Mouse (Mus musculus) cerebral cortex, adult 2 months (tissue): ENCODE measurements around the gene Pik3ca.

ENCODE experiments used
- WGBS: fragments of 180-500 bp; shearing (Covaris S2); methylation state at CpG from one replicate; pipeline ENCODE4 v1.1.7; 2018; 5-methylcytosine and 5-hydroxymethylcytosine counted together

Gene Pik3ca

DNA sequence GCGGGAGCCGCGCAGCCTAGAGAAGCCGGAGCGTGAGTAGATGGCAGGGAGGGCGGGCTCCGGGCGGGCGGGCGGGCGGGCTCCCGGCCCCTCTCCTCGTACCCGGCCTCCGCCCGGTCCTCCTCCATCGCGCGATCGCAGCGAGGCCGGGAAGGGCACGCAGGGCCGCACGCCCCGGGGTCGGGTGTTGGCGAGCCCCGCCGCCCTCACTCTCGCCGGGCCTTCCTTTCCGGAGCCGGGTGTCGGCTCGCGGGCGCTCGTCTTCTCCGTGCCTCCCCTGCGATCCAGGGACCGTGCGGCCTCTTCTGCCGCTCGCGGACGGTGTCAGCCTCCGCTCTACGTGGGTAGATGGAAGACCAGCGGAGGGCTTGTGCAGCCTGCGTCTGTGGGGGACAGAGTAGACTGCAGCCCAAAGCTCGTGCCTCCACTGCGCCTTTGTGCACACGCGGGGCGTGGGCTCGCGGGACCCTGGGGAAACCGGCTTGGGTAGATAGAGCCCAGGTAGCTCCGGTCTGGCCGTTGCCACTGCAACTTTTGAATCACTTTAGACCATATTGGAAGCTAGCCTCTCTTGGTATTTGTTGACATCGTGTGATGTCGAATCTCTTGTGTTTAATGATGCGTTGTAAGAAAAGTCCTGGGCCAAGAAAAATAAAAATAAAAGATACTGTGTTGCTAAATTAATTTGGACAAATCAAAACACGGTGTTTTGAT lies at the start of gene Pik3ca:
TSS of gene Pik3ca (plus strand) at position 211 of the 714 bp plus-strand sequence.
- 1% methylated on average over 60 of the region's 65 CpGs for WGBS

DNA sequence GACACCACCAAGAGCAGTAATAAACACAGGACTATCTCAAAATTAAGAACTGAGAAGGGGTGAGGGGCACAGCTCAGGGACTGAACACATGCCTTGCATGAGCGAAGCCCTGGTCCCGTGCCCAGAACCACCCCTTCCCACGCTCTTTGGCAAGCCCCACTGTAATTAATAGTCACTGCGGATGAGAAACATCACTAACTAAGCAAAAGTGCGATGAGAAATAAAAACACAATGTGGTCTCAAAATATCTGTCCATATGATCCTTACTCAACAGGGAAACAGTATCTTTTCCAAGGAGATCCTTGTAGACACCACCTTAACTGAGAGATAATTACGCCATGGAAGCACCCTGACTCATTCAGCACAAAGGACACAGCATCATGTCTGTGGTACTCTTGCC lies 49.6 kb upstream of the Pik3ca start:
- 21% methylated on average over 6 of the region's 6 CpGs for WGBS

DNA sequence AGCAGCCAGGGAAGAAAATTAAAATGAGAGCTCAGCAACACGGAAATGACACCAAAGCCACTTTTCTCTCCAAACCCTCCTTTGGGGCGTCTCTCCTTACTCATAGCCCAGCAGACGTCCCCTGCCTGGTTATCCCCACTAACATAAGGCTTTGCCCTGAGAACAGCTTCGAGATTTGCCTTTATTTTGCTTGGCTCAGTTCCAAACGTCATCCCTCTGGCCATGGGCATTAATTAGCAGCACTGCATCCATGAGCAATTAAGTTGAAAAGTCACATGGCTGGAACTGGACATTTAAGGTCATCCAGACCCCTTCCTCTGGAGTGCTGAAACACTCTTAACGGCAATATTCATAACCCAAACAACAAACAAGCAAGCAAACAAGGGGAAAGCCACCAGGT lies 36.2 kb upstream of the Pik3ca start:
- WGBS = 47% methylated on average over 6 of the region's 6 CpGs

DNA sequence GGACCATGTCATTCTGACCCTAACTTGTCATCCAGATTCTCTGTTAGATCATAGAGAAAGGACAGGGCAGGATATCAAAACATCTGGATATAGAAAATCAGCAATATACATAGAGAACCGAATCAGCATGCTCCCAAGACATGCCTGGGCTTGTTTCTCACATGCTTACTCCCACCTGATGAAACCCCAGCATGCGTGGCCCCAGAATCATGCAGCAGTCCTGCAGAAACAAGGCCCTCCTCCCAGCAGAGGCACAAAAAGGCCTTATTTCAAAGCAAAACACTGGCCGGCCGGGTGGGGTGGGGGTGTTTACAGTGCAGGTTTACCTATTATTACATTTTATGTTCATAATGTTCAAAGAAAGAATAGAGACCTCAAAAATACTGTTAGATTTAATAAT lies 33.3 kb upstream of the Pik3ca start:
- WGBS = 31% methylated on average over 4 of the region's 4 CpGs

DNA sequence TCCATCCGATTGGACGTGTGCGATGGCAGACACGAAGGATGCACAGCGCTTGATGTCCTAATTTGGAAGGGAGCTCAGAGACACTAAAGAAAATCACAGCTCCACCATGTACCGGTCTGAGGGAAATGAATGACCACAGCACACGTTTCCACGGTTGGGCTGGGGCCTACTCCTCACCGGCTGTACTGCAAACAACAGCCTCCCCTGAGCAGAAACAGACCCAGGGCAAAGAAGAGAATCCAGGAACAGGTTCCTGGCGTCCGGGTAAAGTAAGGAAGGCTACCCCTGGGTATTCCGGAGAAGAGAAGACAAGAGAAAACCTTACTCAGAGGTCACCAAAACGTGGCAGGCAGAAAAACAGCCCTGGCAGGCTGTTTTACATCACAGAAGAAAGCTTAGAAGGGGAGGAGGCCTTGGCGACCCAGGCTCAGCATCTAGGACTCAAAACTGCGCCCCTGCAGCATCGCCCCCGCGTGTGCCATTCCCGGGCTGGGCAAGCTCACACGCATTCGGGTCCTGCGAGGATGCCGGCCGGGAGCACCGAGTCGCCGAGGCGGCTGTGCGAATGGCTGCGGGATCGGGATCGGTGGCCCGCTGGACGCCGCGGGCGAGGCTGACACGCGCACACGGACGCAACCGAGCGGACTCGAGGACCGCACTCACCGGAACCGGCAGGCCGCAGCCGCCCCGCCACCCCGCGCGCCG lies 32.5 kb upstream of the Pik3ca start:
- whole genome bisulfite sequencing = under 1% methylated on average over 54 of the region's 54 CpGs

DNA sequence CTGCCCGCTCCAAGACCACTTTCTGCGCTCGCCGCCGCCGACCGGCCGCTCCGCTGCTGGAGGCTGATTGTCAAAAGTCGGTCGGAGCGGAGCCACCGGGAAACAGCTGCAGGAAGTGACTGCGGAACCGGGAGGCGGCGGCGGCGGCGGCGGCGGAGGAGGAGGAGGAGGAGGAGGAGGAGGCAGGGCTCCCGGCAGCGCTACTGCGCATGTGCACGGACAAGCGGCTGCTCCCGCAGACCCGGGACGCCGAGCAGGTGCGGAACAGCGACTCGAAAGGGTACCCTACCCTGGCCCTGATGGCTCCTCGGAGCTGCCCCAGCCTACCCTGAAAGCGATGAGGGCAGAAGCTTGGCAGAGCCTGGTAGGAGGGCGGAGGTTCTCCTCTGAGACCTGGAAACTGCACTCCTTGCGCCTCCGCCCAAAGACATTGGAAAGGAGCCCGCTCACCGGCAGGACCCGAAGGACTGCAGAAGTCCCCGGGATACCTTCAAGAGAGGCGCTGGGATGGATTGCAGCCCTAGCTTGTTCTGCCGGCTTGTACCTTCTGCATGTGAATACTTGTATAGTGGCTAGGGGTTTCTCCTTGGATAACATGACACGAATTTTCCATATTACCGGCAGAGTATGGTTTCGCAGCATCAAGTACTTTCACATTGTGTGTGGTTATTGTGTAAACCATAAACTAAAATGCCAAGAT lies 31.8 kb upstream of the Pik3ca start, which contains the start of gene Zmat3:
TSS of gene Zmat3 (minus strand) at position 469 of the 700 bp plus-strand sequence.
- 2% methylated on average over 35 of the region's 48 CpGs for WGBS

DNA sequence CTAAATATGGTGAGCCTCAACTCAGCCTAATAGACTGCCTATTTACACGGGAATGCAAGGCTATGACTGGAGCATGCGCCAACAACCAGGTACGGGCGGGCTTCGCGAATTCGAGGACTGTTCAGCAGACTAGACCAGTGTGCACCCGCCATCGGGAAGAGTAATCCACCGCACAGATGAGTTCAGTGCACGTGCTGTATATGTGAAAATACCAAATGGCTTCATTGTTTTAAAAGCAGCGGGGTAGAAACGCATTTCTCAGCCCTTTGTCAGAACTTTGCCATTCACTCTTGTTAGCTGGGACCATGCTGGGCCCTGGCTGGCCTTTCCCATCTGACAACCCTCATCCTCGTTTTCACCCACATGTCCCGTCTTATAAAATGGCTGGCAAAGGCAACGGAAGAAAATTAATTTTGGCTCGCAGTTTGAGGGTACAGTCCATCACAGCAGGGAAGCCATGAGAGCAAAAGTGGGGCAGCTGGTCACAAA lies 31.2 kb upstream of the Pik3ca start:
- WGBS = 34% methylated on average over 17 of the region's 17 CpGs

- 85% methylated on average over 1 of the region's 1 CpGs for WGBS
These were observed 30.0 kb upstream of the Pik3ca start for GRCm38 (mm10) chr3:32367516-32367915.

GRCm38 (mm10) chr3:32371957-32372356 lies 25.5 kb upstream of the Pik3ca start:
- 73% methylated on average over 7 of the region's 7 CpGs for WGBS

GRCm38 (mm10) chr3:32372470-32372869 lies 25.0 kb upstream of the Pik3ca start:
- WGBS = 95% methylated on average over 8 of the region's 8 CpGs

- WGBS = 93% methylated on average over 6 of the region's 6 CpGs
These were observed 24.2 kb upstream of the Pik3ca start for GRCm38 (mm10) chr3:32373236-32373635.

DNA sequence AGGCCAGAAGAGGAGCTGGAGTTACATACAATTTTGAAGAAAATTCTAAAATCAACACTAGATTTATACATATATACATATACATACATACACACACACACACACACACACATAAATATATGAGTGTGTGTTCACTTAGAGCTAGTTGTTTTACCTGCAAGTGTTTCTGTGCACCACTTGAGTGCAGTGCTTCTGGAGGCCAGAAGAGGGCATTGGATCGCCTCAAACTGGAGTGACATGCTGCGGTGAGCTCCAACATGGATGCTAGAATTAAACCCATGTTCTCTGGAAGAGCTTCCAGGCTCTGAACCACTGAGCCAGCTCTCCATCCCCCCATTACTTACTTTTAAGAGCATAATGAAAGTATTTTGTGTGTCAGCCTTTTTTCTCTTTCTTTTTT lies 17.6 kb upstream of the Pik3ca start:
- 38% methylated on average over 2 of the region's 2 CpGs for WGBS

GRCm38 (mm10) chr3:32381556-32381955 lies 15.9 kb upstream of the Pik3ca start:
- 91% methylated on average over 3 of the region's 3 CpGs for WGBS

- 90% methylated on average over 4 of the region's 4 CpGs for WGBS
These were observed 4.6 kb upstream of the Pik3ca start for GRCm38 (mm10) chr3:32392841-32393240.

DNA sequence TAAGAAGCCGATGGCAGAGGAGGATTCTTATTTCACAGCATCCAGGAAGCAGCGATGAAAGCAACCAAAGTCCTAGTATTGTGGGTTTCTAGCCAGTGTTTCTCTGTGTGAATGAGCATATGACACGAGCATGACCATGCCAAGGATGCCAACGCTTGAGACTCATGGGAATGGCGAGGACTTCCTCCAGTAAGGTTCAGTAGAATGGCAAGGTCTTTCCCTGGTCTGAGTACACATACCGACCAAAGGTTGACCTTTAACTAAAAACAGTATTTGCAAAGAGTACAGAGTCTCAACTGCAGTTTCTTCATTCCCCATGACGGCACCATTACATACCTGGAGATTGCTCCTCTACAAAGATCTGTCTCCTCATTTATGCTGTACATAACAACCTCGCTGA lies 3.5 kb upstream of the Pik3ca start:
- WGBS = 91% methylated on average over 8 of the region's 8 CpGs

- 21% methylated on average over 24 of the region's 24 CpGs for WGBS
These were observed 1.5 kb upstream of the Pik3ca start for GRCm38 (mm10) chr3:32395771-32396551.

- under 1% methylated on average over 64 of the region's 77 CpGs for WGBS
These were observed 544 bp upstream of the Pik3ca start for GRCm38 (mm10) chr3:32396794-32397460.

- under 1% methylated on average over 7 of the region's 7 CpGs for WGBS
These were observed 686 bp downstream of the Pik3ca start for GRCm38 (mm10) chr3:32398175-32398538.

DNA sequence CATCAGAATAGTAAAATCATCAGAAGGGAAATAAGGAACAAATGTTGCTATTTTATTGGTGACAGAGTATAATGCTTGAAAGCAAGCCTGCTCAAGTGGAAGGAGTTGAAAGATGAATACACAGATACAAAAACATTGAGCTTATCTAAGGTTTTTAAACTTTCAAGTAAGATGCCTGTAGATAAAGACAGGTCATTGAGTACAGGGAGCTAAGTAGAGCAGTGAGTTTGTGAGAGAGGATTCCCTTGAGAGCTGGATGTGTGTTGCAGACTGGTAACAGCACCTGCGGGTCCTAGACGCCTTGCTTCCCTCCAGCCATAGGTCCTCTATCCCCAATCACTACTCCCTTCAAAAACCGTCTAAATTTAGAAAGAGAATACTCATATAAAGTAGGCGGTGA lies 1.2 kb downstream of the Pik3ca start:
- WGBS = 16% methylated on average over 4 of the region's 4 CpGs

- 39% methylated on average over 4 of the region's 4 CpGs for WGBS
These were observed 1.9 kb downstream of the Pik3ca start for GRCm38 (mm10) chr3:32399381-32399780.

GRCm38 (mm10) chr3:32399931-32400330 lies 2.5 kb downstream of the Pik3ca start:
- WGBS = 50% methylated on average over 2 of the region's 2 CpGs
